Mouse (Mus musculus): ENCODE results near the gene Olfr1248.
"Not testable (repeated sequence)": the region's sequence is repeated elsewhere in the genome, so short reads cannot be mapped to it uniquely, and the experiment has no call there.

Olfr1248 gene

GRCm38 (mm10) chr2:89618145-89618544 is at the start of gene Olfr1248:
Gene Olfr1248, minus strand, starts transcription at chr2:89618245.
- not testable (repeated sequence) for DNase-seq (ENCODE audit: low read depth, low spot score)

DNA sequence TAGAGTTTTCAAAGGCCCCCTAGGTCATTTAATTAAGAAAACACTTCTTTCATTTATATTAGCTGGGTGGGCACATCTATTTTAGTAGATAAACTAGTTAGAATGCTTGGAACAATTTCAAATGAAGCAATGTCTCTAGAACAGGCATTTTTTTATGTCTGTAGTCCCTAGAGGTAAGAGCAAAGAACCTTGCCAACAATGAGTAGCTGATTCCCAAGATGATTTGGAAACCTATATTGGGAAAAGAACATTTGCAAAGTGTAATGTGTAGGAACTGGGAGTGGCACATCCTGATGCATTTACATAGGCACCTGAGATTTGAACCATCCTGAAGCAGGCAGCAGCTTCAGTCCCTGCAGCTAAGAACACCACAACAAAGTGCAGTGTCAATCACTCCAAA is 43.3 kb upstream of the Olfr1248 start, which contains the start of gene Olfr1250:
Olfr1250 (minus strand) TSS at position 101 of the 400 bp plus-strand sequence.
- no peak for DNase-seq (ENCODE audit: low read depth, low spot score)

- no peak for DNase-seq (ENCODE audit: low read depth, low spot score)
These were observed 16.8 kb upstream of the Olfr1248 start, which contains the start of gene Olfr1249 for GRCm38 (mm10) chr2:89634883-89635282. Gene Olfr1249, minus strand, starts transcription at chr2:89634983.

DNA sequence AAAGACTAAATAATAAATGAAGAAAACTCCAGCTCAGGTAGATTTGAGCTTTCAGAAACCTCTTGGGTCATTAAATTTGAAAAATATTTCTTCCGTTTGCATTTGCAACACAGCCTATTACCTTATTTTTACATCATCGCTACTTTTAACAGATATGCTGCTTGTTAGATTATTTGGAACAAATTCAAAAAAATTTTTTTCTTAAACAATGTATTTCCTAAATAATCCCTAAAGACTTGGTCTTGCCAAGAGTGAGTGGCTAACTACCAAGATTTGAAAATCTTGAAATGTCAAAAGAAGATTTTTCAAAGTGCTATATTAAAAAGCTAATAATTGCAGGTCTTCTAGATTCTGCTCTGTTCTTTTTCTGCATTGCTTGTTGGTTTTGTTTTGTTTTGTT is 4.0 kb downstream of the Olfr1248 start, which contains the start of gene Olfr1247:
Olfr1247 (minus strand) TSS at position 101 of the 400 bp plus-strand sequence.
- DNase-seq (ENCODE audit: low read depth, low spot score) = no peak

GRCm38 (mm10) chr2:89593057-89593456 is 25.0 kb downstream of the Olfr1248 start, which contains the start of gene Olfr1246:
Gene Olfr1246, minus strand, starts transcription at chr2:89593157.
- DNase-seq (ENCODE audit: low read depth, low spot score) = no peak

DNA sequence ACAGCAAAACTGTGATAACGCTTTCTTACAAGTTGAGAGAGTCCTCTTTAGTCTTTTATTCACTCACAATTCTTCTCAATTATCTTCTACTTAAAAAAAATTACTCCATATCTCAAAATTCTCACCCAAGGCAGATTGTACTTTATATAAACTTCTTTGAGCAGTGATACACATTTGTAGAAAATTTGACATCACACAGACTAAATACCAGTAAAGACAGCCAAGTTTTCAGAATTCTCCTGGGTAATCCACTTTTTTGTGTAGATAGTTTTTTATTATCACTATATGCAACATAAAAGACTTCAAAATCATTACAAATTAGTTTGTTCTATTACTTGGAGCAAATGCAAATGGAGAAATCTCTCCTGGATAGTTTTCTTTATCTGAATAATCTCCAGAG is 39.7 kb downstream of the Olfr1248 start, which contains the start of gene Olfr1245:
Olfr1245 (minus strand) TSS at position 101 of the 400 bp plus-strand sequence.
- DNase-seq (ENCODE audit: low read depth, low spot score) = no peak
